Mouse (Mus musculus) kidney, adult 10 weeks (tissue): Measurements from ENCODE around the gene Znrf1. TPM values are rescaled to one million over a fixed set of nuclear protein-coding genes. Genes with fewer than 3 reads are reported as not detected.

Source experiments
- polyA plus RNA-seq: library from polyadenylated mRNA; stranded (reverse); fragments of 350-450 nt; fragmentation: Illumina TruSeq; extraction: RNeasy Lipid Tissue Mini Kit (QIAGEN cat#74804); gene quantifications from one replicate; pipeline ENCODE4 v1.2.3, GENCODE M21; 2014; ENCODE audit warnings: low read depth, low replicate concordance

Gene Znrf1
- polyA plus RNA-seq: 4.6 TPM

GRCm38 (mm10) chr8:111536031-111536977 lies at the start of gene Znrf1:
Gene Znrf1 (plus strand): TSS chr8:111536097.

GRCm38 (mm10) chr8:111521713-111522429 lies 14.0 kb upstream of the Znrf1 start, which contains the start of gene Wdr59:
Gene Wdr59 (minus strand): TSS chr8:111522092.

GRCm38 (mm10) chr8:111630105-111630521 lies 94.2 kb downstream of the Znrf1 start, which contains the start of gene Ldhd:
Gene Ldhd (minus strand): TSS chr8:111630374.

GRCm38 (mm10) chr8:111643264-111644141 lies 107.6 kb downstream of the Znrf1 start, which contains the start of gene Zfp1:
Gene Zfp1 (plus strand): TSS chr8:111643401.

Other genes starting within 250 kb of the Znrf1 start
- 39.8 TPM for gene Rfwd3, start 235.9 kb upstream of the Znrf1 start, polyA plus RNA-seq
- gene Mlkl, start 197.9 kb upstream of the Znrf1 start, polyA plus RNA-seq: 2.2 TPM
- 7.1 TPM for gene Fa2h, start 142.3 kb upstream of the Znrf1 start, polyA plus RNA-seq
- gene Wdr59, start 14.0 kb upstream of the Znrf1 start, polyA plus RNA-seq: 5.4 TPM
- 34.9 TPM for gene Ldhd, start 94.3 kb downstream of the Znrf1 start, polyA plus RNA-seq
- gene Zfp1, start 107.3 kb downstream of the Znrf1 start, polyA plus RNA-seq: 7.8 TPM
- not detected for gene Ctrb1, start 154.9 kb downstream of the Znrf1 start, polyA plus RNA-seq
- gene Bcar1, start 207.7 kb downstream of the Znrf1 start, polyA plus RNA-seq: 0.40 TPM